ENCODE assay signal across 15 mouse cellular contexts in genomic region chr10:25526156-25526555, GRCm38 (mm10). TPM values are rescaled to one million over a fixed set of nuclear protein-coding genes. Genes with fewer than 3 reads are reported as not detected.
"Had no signal": no experiment of that assay in that cellular context is flagged by ENCODE, and none has a peak within 500 bp of the region (broad histone marks: within the 10 kb centered on the region; RNA-seq: fewer than 3 reads in every experiment).

No protein-coding gene starts in this region.

- DNase-seq: kidney, adult 2 months; kidney, postnatal 14 days; left cerebral cortex, postnatal 4 days; liver, embryonic 13.5 days; lung, adult 18-20 months; lung, postnatal 36 days; spleen, adult 18-20 months; thymus, postnatal 36 days had no signal

- H3K9ac ChIP-seq: kidney, embryonic 15.5 days; liver, embryonic 13.5 days had no signal

- H3K4me3 ChIP-seq: kidney, embryonic 15.5 days; liver, embryonic 13.5 days; midbrain, embryonic 10.5 days had no signal

- H3K9me3 ChIP-seq: kidney, embryonic 15.5 days; liver, embryonic 13.5 days; midbrain, embryonic 10.5 days had no signal

- H3K4me1 ChIP-seq: kidney, embryonic 15.5 days; liver, embryonic 13.5 days; midbrain, embryonic 10.5 days had no signal

- H3K27ac ChIP-seq: kidney, embryonic 15.5 days; liver, embryonic 13.5 days; midbrain, embryonic 10.5 days had no signal

- H3K27me3 ChIP-seq: kidney, embryonic 15.5 days; liver, embryonic 13.5 days had no signal

- ATAC-seq: midbrain, embryonic 16.5 days had no signal

- H3K4me2 ChIP-seq: kidney, embryonic 15.5 days; liver, embryonic 13.5 days had no signal

- H3K36me3 ChIP-seq: liver, embryonic 13.5 days; midbrain, embryonic 10.5 days had no signal

RNA-seq across cellular contexts. Expression of gene Smlr1, which starts 9.9 kb away (rescaled TPM):
- polyA plus RNA-seq: lung, embryonic 16.5 days; midbrain, embryonic 10.5 days; neural tube, embryonic 14.5 days; stomach, embryonic 14.5 days; thymus, postnatal 0 days had no signal
